Comparison of ENCODE assay signal across 12 mouse cellular contexts in the genomic region with DNA sequence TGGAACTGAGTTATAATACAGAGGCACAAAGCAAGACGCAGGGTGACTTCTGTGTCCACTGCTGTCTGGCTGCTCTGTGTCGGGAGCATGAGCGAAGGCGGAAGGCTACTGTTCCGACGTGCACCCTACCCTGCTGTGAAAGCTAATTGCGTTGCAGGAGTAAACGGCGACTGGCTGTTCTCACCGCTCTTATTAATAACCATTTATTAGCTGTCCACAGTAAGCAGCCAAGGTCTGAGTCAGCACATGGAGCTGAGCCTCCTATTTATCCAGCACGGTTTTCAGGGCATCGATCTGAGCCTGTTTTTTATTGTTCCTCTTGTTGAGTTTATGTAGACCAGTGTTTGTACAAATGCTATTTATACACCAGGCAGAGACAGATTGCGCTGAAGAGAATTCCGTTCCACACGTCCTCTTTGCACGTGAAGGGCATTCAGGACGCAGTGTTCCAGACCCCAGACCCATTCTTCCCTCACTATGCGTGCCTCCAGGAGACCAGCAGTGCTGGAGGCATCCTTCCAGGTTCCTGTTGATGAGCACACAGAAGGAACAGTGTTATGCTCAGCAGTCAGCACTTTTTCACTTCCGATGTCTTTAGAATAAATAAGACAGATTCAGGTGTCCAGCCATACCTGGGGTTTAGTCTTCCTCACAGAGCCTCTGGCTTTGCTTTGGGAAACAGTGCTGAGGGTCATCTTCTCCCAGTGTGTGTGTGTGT. TPM values are rescaled to one million over a fixed set of nuclear protein-coding genes. Genes with fewer than 3 reads are reported as not detected.
DNase-seq lines count a peak whose midpoint lies in the region; ATAC-seq lines count a peak whose summit lies in the region.
"Had no signal": no experiment of that assay in that cellular context is flagged by ENCODE, and none has a peak within 500 bp of the region (broad histone marks: within the 10 kb centered on the region; RNA-seq: fewer than 3 reads in every experiment).

No protein-coding gene starts in this region.

- H3K27ac ChIP-seq in forebrain, embryonic 11.5 days (ENCODE audit: low read depth, low read length) = no peak overlapping the region
- H3K27ac ChIP-seq in forebrain, embryonic 10.5 days = no peak overlapping the region
- H3K27ac ChIP-seq in limb, embryonic 12.5 days = no peak overlapping the region

- H3K9me3 ChIP-seq in forebrain, embryonic 11.5 days (ENCODE audit: control insufficient read depth, low read length) = no peaks in the 10 kb centered on the region
- no peaks in the 10 kb centered on the region for H3K9me3 ChIP-seq in forebrain, embryonic 10.5 days
- H3K9me3 ChIP-seq in limb, embryonic 12.5 days = no peaks in the 10 kb centered on the region

- H3K36me3 ChIP-seq in forebrain, embryonic 11.5 days (ENCODE audit: control insufficient read depth, insufficient read depth, low read length) = no peaks in the 10 kb centered on the region
- no peaks in the 10 kb centered on the region for H3K36me3 ChIP-seq in forebrain, embryonic 10.5 days (replicated peaks)
- H3K36me3 ChIP-seq in limb, embryonic 12.5 days = no peaks in the 10 kb centered on the region

- H3K27me3 ChIP-seq in forebrain, embryonic 11.5 days (ENCODE audit: control insufficient read depth, insufficient read depth, low read length) = no peaks in the 10 kb centered on the region
- no peaks in the 10 kb centered on the region for H3K27me3 ChIP-seq in forebrain, embryonic 10.5 days (ENCODE audit: poor library complexity, severe bottlenecking)
- no peaks in the 10 kb centered on the region for H3K27me3 ChIP-seq in limb, embryonic 12.5 days
- H3K27me3 ChIP-seq: Patski had no signal

- H3K4me2 ChIP-seq in forebrain, embryonic 11.5 days (ENCODE audit: low read depth, low read length, severe bottlenecking) = no peak overlapping the region
- H3K4me2 ChIP-seq in limb, embryonic 12.5 days = peak overlapping the region; percentile 29

- 0 out of 2 replicates have a peak, but pooled peaks have one; percentile 11 for ATAC-seq in forebrain, embryonic 11.5 days (replicated peaks; ENCODE audit: low FRiP score)
- peak; percentile 21; the same call in 1 of the 2 replicates for ATAC-seq in limb, embryonic 12.5 days (ENCODE audit: insufficient number of reproducible peaks, insufficient read depth, low FRiP score, low TSS enrichment, low read depth)
- ATAC-seq: Patski had no signal

- H3K4me1 ChIP-seq in forebrain, embryonic 11.5 days (replicated peaks; ENCODE audit: control insufficient read depth, insufficient read depth, low read length) = no peaks in the 10 kb centered on the region
- H3K4me1 ChIP-seq in forebrain, embryonic 10.5 days = peaks cover 21% of the 10 kb centered on the region
- peaks cover 10% of the 10 kb centered on the region; the same call in 1 of the 2 replicates for H3K4me1 ChIP-seq in limb, embryonic 12.5 days (replicated peaks)

- no peak overlapping the region for H3K4me3 ChIP-seq in forebrain, embryonic 11.5 days (ENCODE audit: low read depth, low read length)
- H3K4me3 ChIP-seq in forebrain, embryonic 10.5 days = no peak overlapping the region
- H3K4me3 ChIP-seq in limb, embryonic 12.5 days (replicated peaks) = no peak overlapping the region
- H3K4me3 ChIP-seq: erythroblast, embryonic 14.5 days had no signal

- no peak for DNase-seq in forebrain, embryonic 11.5 days (ENCODE audit: low spot score)
- no peak for DNase-seq in forebrain, embryonic 10.5 days (ENCODE audit: extremely low spot score, low spot score)
- DNase-seq in right cerebral cortex, adult 18-20 months = peak; percentile 10
- no peak for DNase-seq in right cerebral cortex, postnatal 36 days (ENCODE audit: low spot score in 2 of 2)
- peak; percentile 24 for DNase-seq in retina, embryonic 14.5 days (ENCODE audit: low spot score)
- DNase-seq in lung, adult 18-20 months = no peak
- DNase-seq in thymus, postnatal 10 days (ENCODE audit: low spot score in 2 of 2) = no peak
- DNase-seq: heart, adult 18-20 months; right cerebral cortex, postnatal 4 days had no signal

- no peak overlapping the region for H3K9ac ChIP-seq in forebrain, embryonic 11.5 days (ENCODE audit: low read length)
- no peak overlapping the region for H3K9ac ChIP-seq in limb, embryonic 12.5 days (replicated peaks)

- 68% methylated on average over 19 of the region's 19 CpGs for WGBS in forebrain, embryonic 11.5 days
- WGBS in forebrain, embryonic 10.5 days = 82% methylated on average over 19 of the region's 19 CpGs
- 44% methylated on average over 19 of the region's 19 CpGs for WGBS in limb, embryonic 12.5 days

RNA-seq across cellular contexts. Expression of gene Med10, which starts 21.9 kb away (rescaled TPM):
- 163 and 180 TPM in 2 replicates for polyA plus RNA-seq in forebrain, embryonic 11.5 days (2014; fragmentation: Nextera tagmentation; extraction: Ambion mirVana)
- polyA plus RNA-seq in forebrain, embryonic 10.5 days (2016; fragmentation: Nextera tagmentation; extraction: Ambion mirVana) = 181 and 185 TPM in 2 replicates
- polyA plus RNA-seq in limb, embryonic 12.5 days (2016; fragmentation: Nextera tagmentation; extraction: Ambion mirVana) = 159 and 168 TPM in 2 replicates

Comparison
In these comparisons a context has a peak if more than half of its experiments do, and no peak if none do; other contexts are left out.
1. DNase-seq: peak in right cerebral cortex, adult 18-20 months (single experiment) and retina, embryonic 14.5 days (single experiment); none in forebrain, embryonic 11.5 days (single experiment), forebrain, embryonic 10.5 days (single experiment), right cerebral cortex, postnatal 36 days (0 of 2), lung, adult 18-20 months (0 of 2) and thymus, postnatal 10 days (0 of 2).